Mouse (Mus musculus) limb, embryonic 11.5 days (tissue): Measurements from ENCODE around the gene Clec4a1. TPM values are rescaled to one million over a fixed set of nuclear protein-coding genes. Genes with fewer than 3 reads are reported as not detected.

ENCODE experiments used
- polyA plus RNA-seq: library from polyadenylated mRNA; unstranded; fragments of >200 nt; fragmentation: Nextera tagmentation; extraction: Ambion mirVana; gene quantifications from 2 replicates; pipeline ENCODE4 v1.2.1, GENCODE M21; 2014

Clec4a1 gene
- polyA plus RNA-seq, 1 experiment from 2014 or later: 0.64 TPM

Other genes starting within 250 kb of the Clec4a1 start
- 0.07 and 0.09 TPM in 2 replicates for gene Nanog, start 214.4 kb upstream of the Clec4a1 start, polyA plus RNA-seq
- 72.9 and 74.1 TPM in 2 replicates for gene Slc2a3, start 120.2 kb upstream of the Clec4a1 start, polyA plus RNA-seq
- gene Foxj2, start 101.9 kb upstream of the Clec4a1 start, polyA plus RNA-seq: 3.7 and 3.9 TPM in 2 replicates
- gene C3ar1, start 65.7 kb upstream of the Clec4a1 start, polyA plus RNA-seq: 0.97 and 1.0 TPM in 2 replicates
- gene Necap1, start 47.4 kb upstream of the Clec4a1 start, polyA plus RNA-seq: 59.0 and 61.5 TPM in 2 replicates
- gene Clec4a3, start 30.7 kb downstream of the Clec4a1 start, polyA plus RNA-seq: 0.28 and 0.92 TPM in 2 replicates
- gene Clec4a4, start 68.5 kb downstream of the Clec4a1 start, polyA plus RNA-seq: not detected in 2 replicates
- gene Clec4b1, start 128.1 kb downstream of the Clec4a1 start, polyA plus RNA-seq: not detected in 2 replicates
- gene Clec4a2, start 184.6 kb downstream of the Clec4a1 start, polyA plus RNA-seq: 0.53 and 1.4 TPM in 2 replicates